Mouse (Mus musculus) layer of hippocampus, postnatal 25 days (tissue): ENCODE measurements at regions not wholly inside any gene's neighbourhood (a gene's known extent, or its start where the extent isn't known, plus 50 kb on each side); places are given as distances from the start of the nearest gene placed in this dataset.

ENCODE experiments used
- DNase-seq, 2 experiments: peaks; one replicate each; pipeline ENCODE4 v3.0.0; 2022; ENCODE audit warnings: mixed read lengths in 2 of 2, low spot score in 1 of 2; ENCODE audit errors: extremely low spot score in 1 of 2

DNA sequence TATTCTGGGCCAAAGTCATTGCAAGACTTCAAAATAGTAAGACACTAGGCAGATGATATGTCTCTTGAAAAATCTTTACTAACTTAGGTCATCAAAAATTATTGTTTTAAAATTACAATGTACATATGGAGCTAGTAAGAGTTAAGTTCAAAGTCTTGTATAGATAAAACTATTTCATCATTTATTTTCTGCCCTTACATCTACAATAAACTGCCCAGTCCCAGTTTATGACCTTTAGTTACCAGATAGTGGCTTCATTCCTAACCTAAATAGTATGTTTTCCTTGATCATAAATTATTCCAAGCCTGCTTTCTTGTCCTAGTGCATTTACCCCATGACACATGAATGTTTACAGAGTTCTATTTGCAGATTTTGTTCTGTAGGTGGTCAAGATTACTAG lies 72.9 kb downstream of the Manea start:
- no peak for DNase-seq

DNA sequence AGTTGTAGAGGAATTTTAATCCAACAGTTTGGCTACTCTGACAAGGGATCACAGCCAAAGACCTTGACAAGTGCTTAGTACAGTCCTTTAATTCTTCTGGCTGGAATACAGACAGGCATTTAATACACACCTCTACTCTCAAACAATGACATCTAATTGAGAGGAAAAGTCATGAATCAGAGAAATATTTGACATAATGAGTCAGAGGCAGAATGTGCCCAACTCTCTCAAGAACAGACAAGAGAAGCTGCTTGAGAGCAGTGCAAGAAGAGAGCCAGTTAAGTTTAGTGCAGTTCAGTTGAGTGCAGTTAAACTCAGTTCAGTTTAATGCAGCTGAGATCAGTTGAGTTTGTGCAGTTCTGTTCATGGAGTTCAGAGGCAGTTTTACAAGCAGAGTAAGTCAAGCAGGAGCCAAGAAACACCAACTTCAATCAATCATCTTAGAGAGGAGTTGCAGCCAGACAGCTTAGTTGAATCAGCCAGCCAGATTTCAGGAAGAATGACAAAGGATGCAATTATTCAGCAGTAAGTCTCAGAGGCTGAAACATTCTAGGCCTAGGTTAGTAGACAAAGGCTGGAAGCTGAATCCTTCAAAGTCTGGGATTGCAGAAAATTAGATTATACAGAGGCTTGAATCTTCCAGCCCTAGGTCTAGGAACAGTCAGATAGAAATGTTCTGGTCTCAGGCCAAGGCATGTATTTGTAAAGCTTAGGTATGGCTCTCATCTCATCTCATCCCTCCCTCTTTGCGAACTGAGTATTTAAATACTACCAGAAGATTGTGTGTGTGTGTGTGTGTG lies 87.3 kb downstream of the Manea start:
- no peak for DNase-seq

DNA sequence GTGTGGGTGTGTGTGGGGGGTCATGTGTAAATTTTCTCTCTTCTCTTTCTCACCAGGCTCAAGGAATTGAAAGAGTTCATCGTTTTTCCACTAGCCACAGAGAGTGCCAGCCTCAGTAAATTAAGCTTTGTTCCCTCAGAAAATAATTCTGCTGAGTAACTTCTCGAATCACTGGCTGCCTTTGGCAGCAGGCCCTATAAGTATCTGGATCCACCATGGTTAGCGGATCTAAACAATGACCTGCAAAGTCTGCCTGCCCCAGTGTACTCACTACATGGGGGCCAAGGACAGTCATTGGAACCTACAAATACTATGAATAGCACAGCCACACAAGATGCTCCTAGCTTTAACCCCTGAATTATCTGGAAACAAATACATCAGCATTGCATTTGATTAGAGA lies 90.8 kb downstream of the Manea start:
- DNase-seq = no peak

DNA sequence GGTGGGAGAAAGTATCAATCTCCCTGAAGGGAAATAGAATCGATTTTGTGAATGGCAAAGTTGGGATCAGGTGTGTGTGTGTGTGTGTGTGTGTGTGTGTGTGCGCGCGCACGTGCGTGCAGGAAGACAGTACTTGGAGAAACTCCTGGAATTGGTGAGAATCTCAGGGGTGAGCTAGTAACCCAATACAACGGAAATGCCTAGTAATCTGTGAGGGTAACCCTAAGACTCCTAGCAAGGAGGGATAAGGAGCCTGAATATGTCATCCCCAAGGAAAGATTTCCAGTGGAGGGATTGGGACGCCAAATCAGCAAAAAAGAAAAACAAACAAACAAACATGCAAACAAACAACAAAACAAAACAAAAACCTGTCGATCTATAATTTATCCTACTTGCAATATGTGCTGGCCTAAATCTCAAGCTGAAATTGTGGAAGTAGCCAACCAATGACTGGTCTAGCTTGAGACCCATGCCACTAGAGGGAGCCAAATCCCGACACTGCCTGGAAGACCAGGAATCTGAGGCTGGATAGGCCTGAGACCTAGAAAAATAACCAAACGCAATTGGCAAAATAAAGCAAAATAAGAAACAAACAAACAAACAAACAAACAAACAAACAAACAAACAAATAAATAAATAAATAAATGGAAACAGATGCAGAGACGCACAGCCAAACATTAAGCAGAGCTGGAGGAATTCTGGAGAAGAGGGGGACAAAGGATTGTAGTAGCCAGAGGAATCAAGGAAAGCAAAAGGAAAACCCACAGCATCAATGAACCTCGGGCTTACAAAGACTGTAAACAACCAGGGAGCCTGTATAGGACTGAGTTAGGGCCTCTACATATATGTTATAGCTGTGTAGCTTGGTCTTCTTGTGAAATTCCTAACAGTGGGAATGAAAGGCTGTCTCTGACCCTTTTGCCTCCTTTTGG lies 98.5 kb downstream of the Manea start:
- DNase-seq = peak; percentile 20 to 71

DNA sequence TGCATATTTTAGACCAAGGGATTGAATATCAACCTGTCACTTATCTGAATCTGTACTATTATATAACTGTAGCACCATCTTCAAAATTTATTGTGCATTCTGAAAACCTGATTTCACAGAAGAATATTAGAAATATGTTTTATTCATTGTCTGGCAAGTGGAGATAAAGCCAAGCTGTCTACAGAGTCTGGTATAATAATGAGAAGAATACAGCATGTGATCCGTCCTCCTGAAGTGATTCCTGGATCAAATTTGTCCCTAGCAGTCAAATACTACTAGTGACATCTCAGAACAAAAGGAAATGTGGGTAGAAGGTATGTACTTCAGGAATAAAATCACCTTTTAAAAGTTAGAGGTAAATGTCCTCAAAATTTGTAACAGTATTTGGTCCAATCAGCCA lies 123.4 kb downstream of the Manea start:
- DNase-seq = no peak
